Mouse (Mus musculus) liver, embryonic 14.5 days (tissue): ENCODE results near the gene Col1a1.

ENCODE experiments used
- CTCF ChIP-seq: IDR thresholded peaks from 2 replicates; pipeline ENCODE4 v1.5.1; 2016; ENCODE audit warnings: antibody characterized with exemption, low read depth, control low read depth
- EP300 ChIP-seq: IDR thresholded peaks from 2 replicates; pipeline ENCODE4 v1.6.1; 2016; ENCODE audit warnings: antibody characterized with exemption, low read depth

GRCm38 (mm10) chr11:94991641-94992479 lies 55.8 kb downstream of the Col1a1 start:
- no peak for TF ChIP-seq CTCF
- TF ChIP-seq EP300, result no peak
